Mouse (Mus musculus) regulatory T cell (primary cell): ENCODE measurements around the gene Shh.

Experiments used
- in situ Hi-C: fragments of 300-600 bp; cut with MboI, MseI; formaldehyde crosslinking; loops from one replicate; pipeline ENCODE4 v1.15.1; 2025; ENCODE audit warnings: high pct_unique_total_duplicates

Gene Shh

GRCm38 (mm10) chr5:28466760-28467306 is at the start of gene Shh:
TSS of gene Shh (minus strand) at chr5:28467256.
- in situ Hi-C loops = loop anchor here (25.0 kb wide), 1 partner anchor 1045 kb away; no protein-coding TSS in a partner anchor

DNA sequence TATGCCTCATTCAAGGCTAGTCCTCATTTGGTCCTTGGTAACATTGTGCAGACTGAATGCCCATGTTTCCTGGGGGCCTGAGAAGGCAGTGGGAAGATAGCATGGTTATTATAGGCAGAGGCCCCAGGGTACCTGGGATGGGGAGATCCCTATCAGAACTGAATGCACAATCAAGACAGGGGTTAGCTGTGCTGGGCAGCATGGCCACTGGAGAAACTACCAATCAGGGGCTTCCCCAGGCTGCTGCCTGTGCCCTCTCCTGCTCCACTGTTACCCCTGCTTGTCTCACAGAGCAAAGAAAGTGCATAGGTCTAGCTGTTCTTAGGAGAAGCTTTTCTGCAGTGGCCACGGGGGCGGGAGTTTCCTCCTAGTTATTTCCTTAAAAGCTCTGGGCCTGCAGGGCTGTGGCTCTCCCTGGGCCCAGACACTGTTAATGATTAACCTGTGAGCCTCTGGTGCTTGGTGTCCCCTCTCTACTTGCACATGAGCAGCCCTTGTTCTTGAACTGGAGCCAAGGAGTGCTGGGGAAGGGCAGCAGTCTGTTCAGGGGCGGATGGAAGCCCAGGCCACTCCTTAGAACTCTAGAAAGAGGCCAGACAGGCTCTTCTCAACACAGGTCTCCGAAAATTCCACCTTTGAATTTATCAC is 33.9 kb upstream of the Shh start:
- in situ Hi-C loops = no loop called here

GRCm38 (mm10) chr5:28498846-28499245 is 31.8 kb upstream of the Shh start:
- in situ Hi-C loops = no loop called here

GRCm38 (mm10) chr5:28495712-28496650 is 28.9 kb upstream of the Shh start:
- in situ Hi-C loops = no loop called here

DNA sequence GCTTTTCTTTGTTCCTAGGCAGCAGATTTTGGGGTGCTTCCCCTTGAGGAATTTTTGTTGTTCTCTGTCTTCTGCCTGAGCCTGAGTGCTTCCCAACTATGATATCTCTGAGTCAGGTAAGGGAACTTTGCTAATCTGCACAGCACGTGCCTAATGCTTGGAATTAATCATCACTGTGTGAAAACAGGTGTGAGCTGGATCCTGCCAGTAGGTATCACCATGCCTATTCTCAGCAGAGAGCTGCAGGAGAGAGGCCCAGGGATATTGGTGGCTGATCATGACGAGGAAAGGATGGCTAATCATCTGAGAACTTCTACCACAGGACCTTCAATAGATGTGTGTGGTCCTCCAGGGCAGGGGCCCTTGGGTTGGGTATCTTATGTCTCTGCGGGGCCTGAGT is 26.5 kb upstream of the Shh start:
- in situ Hi-C loops = no loop called here

GRCm38 (mm10) chr5:28482991-28483390 is 15.9 kb upstream of the Shh start:
- in situ Hi-C loops = loop anchor here (5.0 kb wide), 1 partner anchor 34 kb away; no protein-coding TSS in a partner anchor

- in situ Hi-C loops = loop anchor here (5.0 kb wide), 1 partner anchor 36 kb away; no protein-coding TSS in a partner anchor
Measured at GRCm38 (mm10) chr5:28481730-28482129, 14.7 kb upstream of the Shh start.

DNA sequence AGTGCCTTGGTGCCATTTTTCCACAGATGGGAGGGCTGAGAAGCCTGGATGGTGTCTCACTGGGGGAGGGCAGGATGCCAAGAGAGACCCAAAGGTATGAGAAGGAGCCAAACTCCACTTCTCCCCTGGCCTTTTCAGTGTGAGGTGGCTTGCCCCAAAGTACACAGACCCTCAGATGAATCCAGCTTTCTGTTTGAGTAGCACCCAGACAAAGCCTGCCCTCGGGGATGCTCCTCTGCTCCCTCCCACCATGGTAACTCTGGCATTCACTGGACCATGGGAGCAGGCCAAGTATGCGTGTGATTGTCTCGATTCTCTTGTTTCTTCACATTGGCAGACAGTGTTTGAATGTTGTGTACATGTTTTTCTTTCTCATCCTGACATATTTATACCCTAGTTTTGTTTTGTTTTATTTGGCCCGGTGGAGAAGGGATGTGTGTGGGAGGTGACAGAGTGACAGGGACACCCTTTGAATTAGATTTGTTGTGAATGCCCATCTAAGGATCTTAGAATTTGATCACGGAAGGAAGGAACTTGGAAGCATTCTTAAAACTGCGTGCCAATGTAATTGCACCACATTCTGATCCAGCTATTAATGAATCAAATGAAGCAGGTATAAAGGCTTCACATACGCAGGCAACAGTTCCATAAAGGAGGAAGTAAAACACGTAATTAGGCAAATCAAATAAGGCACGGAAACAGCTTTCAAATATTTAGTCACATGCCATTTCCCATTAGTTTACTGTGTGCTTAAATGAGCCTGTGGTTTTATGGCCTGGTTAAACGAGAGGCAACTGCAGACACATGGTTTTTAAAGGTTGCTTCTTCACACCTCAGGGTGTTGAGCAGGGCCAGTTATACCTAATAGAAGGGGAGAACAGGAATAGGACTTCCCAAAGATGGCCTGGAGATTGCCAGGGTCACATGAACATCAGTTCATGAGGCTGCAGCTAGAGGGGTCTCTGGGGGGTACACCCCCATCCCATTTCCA is 9.6 kb upstream of the Shh start:
- in situ Hi-C loops = no loop called here

DNA sequence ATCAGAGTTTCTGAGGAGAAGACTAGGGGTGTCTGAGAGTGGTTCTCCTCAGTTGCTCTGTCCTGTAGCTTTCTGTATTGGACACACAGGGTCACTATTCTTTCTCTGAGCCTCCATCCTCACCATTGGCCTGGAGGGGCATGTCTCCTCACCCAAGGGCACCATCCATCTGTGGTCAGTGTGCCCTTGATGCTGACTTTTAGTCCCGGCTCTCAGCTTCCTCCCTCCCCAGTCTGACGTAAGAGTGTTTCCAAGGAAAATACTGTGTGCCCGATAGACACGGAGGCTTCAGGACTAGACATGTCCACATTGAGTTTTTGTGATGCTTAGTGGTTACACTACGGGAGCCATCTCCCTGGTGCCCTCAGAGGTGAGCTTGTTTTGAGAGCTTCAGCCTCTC is 6.5 kb upstream of the Shh start:
- in situ Hi-C loops = loop anchor here (25.0 kb wide), 1 partner anchor 1039 kb away; no protein-coding TSS in a partner anchor

DNA sequence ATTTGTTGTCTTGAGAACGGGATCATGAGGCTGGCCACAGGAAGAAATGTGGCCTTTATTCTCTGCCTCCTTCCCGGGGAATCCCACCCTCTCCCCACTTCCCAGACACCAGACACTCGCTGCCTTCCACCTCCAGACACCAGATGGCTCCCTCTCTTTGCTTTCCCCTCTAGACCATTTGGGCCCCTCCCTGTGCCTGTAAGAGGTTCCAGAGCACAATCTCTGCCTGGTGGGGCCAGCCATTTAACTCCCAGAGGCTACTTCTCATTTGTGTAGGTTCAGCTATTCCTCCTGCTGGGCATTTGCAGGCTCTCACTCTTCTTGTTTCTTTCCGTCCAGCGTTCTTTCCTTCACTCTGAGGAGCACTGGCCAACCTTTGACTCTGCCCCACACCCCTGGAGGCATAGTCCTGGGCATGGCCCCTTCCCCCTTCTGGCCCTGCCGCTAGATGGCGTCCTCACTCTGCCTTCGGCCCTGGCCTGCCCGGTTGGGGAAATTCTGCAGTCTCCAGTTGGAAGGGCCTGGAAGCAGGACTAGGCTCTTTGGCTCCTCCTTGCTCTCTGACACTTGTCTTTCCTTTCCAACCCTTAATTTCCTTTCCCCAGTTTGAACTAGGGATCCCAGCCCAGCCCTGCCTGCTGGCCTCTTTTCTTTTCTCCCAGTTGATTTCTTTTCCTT is 2.6 kb upstream of the Shh start:
- in situ Hi-C loops = loop anchor here (25.0 kb wide), 1 partner anchor 1043 kb away; no protein-coding TSS in a partner anchor

DNA sequence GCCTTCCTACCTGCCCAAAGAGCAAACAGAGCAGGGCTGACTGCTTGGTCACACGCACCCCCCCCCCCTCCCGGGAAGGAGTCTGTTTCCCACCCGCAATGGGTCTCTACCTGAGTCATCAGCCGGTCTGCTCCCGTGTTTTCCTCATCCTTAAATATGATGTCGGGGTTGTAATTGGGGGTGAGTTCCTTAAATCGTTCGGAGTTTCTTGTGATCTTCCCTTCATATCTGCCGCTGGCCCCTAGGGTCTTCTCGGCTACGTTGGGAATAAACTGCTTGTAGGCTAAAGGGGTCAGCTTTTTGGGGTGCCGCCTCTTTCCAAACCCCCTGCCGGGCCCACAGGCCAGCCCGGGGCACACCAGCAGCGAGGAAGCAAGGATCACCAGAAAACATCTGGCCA is 705 bp downstream of the Shh start:
- in situ Hi-C loops = loop anchor here (25.0 kb wide), 1 partner anchor 1046 kb away; no protein-coding TSS in a partner anchor

DNA sequence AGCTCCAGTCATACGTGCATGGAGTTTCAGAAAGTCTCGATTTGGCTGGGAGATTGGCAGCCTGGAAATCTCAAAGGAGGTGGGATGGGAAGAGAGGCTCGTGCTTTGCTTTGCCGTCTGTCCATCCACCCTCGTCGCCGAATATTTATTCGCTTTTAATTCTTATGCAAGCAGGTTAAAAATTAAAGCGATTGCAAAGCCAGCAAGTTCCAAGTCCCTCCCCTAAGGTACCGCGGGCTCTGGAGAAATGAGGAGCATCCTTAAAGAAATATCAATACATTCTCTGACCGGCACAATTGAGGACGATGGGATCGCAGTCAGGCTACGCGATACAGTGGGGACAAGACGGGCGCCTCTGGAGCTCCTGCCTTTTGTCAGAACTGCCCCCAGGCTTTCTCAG is 1.5 kb downstream of the Shh start:
- in situ Hi-C loops = loop anchor here (25.0 kb wide), 1 partner anchor 1047 kb away; no protein-coding TSS in a partner anchor

DNA sequence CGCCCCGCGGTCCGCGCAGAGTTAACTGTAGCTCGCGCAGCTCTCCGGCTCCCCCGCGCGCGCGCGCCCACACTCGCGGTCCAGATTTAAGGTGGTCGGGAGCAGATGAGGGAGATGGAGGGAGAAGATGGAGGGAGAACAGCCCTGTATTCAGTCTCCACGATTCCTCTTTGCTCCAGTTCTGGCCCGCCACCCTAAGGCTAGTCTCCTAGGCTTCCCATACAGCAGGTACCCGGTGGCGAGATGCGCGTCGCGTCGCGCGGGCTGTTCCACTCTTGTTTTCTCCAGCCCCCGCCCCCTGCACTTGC is 2.0 kb downstream of the Shh start:
- in situ Hi-C loops = loop anchor here (25.0 kb wide), 1 partner anchor 1047 kb away; no protein-coding TSS in a partner anchor

DNA sequence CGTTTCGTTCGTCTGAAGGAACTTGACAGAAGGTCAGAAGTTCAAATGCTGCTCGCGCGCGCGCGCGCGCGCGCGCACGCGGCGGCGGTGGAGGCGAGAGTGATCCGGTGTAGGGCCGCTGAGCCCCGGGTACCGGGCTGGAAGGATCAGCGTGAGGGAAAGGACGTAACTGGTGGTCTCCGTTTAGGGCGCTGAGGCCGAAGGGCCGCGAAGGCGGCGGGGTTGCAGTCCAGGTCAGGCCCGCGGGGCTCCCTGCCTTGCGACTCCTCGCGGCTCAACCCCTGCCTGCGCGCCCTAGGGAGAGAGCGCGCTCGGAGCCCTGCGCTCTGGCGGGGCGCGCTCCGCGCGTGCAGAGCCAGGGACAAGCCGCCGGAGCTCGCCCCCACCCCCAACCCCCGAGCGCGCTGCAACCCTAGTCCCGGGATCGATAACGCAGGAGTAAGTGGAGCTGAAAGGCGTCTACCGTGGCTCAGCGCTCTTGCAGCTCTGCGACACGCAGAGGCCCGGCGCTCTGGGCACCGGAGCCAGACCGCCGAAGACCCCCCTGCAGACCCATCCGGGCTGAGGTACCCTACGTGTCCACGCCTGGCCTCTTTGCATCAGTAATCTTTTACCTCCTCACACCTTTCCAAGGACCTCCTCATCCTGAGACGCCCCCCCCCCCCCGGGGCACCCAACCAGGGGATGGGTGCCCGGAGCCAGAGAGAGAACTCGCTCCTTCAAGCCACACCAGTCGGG is 2.5 kb downstream of the Shh start:
- in situ Hi-C loops = loop anchor here (25.0 kb wide), 1 partner anchor 1048 kb away; no protein-coding TSS in a partner anchor

DNA sequence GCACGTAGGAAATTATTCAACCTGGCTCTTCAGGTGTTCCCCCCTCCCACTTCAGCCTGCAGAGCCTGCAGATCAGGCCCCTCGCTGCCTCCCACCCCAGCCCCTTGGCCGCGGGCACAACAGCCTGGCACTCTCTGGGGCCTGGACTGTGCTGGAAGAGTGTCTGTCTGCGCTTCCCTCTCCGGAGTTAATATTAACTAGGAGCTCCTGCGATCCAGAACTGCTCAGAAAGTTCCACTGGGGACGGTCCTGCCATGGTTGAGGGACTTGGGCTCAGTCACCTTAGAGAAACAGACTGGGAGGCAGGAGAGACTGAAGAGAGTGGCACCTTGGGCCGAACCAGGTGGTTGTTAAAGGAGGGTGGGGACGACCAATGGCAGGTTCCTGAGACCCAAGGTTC is 3.4 kb downstream of the Shh start:
- in situ Hi-C loops = loop anchor here (25.0 kb wide), 1 partner anchor 1049 kb away; no protein-coding TSS in a partner anchor

DNA sequence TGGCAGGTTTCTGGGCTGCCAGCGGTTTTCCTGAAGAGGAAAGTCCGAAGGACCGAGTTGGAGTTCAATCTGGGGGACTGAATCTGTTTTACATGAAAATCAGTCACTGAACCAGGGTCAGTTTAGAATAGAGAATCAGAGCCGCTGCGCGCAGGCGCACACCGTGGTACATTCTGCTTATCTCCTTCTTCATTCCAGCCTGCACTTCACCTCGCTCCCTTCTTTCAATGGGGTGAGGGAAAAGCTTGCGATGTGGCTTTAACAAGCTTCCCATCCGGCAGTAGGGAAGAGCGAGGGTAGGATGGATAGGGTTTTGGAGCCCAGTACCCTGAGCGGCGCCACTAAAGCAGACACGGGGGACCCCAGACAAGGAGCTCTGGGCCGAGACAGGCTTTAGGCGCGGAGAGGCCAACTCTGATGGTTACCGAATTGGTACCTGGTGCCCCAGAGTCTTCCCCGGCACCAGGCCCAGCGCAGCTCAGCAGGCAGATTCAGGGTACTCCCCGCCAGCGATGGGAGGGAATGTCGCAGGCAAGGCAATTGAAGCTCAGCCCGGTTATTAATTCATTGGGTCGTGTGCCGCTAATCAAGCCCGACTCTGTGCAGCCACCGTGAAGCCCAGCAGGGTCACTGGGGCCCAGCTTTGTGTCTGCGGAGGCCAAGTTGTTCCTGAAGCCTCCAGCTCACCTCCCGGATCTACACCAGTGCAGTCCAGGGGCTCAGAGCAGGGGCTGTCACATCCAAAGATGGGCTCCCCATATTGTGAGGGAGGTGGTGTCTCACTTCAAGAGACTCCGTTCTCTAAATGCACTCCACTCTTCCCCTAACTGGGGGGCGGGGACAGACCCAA is 4.1 kb downstream of the Shh start:
- in situ Hi-C loops = loop anchor here (25.0 kb wide), 1 partner anchor 1049 kb away; no protein-coding TSS in a partner anchor

DNA sequence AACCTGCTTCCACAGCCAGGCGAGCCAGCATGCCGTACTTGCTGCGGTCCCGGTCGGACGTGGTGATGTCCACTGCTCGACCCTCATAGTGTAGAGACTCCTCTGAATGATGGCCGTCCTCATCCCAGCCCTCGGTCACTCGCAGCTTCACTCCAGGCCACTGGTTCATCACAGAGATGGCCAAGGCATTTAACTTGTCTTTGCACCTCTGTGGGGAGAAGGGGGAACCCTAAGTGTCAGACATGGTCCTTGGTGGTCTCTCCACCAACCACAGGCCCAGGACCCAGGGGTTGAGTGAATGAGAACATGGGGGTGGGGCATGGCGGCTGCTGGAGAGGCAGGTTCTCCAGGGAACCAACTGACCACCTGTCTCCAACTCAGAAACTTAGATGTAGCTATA is 5.7 kb downstream of the Shh start:
- in situ Hi-C loops = loop anchor here (25.0 kb wide), 1 partner anchor 1051 kb away; no protein-coding TSS in a partner anchor
